Comparison of ENCODE assay signal across 8 mouse cellular contexts in genomic region chrX:38249640-38250351, GRCm38 (mm10). TPM values are rescaled to one million over a fixed set of nuclear protein-coding genes. Genes with fewer than 3 reads are reported as not detected.
DNase-seq lines count a peak whose midpoint lies in the region; ATAC-seq and TF ChIP-seq lines count a peak whose summit lies in the region.

No protein-coding gene starts in this region.

- intact Hi-C loops in heart, postnatal 25 days (cut with DNase I) = loop anchor here (5.0 kb wide), 1 partner anchor 188 kb away; no protein-coding TSS in a partner anchor

- DNase-seq in heart, adult 18-20 months = peak; percentile 14 to 55
- no peak for DNase-seq in heart, postnatal 25 days (ENCODE audit: low spot score)
- DNase-seq in adrenal gland, adult 2 months = peak; percentile 63
- peak; percentile 30 to 39 for DNase-seq in layer of hippocampus, postnatal 14 days (ENCODE audit: low spot score in 2 of 2)

- WGBS in embryonic facial prominence, embryonic 12.5 days = 17% methylated on average over 15 of the region's 16 CpGs
- WGBS in heart, embryonic 15.5 days = 17% methylated on average over 16 of the region's 16 CpGs
- 33% methylated on average over 16 of the region's 16 CpGs for WGBS in small intestine, adult 2 months

- no peak overlapping the region for H3K4me3 ChIP-seq in embryonic facial prominence, embryonic 12.5 days
- H3K4me3 ChIP-seq in heart, embryonic 15.5 days = peak overlapping the region; percentile 47; the same call in 1 of the 2 replicates
- peak overlapping the region; percentile 18 for H3K4me3 ChIP-seq in megakaryocyte, embryonic 14.5 days (replicated peaks)
- no peak overlapping the region for H3K4me3 ChIP-seq in small intestine, adult 2 months (ENCODE audit: low read depth, low read length)

- no peaks in the 10 kb centered on the region for H3K4me1 ChIP-seq in embryonic facial prominence, embryonic 12.5 days
- H3K4me1 ChIP-seq in heart, embryonic 15.5 days (replicated peaks) = peaks cover 3% of the 10 kb centered on the region; the same call in 1 of the 2 replicates
- peaks cover 17% of the 10 kb centered on the region for H3K4me1 ChIP-seq in megakaryocyte, embryonic 14.5 days
- 0 out of 2 replicates have a peak, but pooled peaks cover 1% of the 10 kb centered on the region for H3K4me1 ChIP-seq in small intestine, adult 2 months (ENCODE audit: control insufficient read depth, insufficient read depth, insufficient read length, low read length)

- no peaks in the 10 kb centered on the region for H3K9me3 ChIP-seq in embryonic facial prominence, embryonic 12.5 days
- H3K9me3 ChIP-seq in heart, embryonic 15.5 days (replicated peaks) = no peaks in the 10 kb centered on the region
- H3K9me3 ChIP-seq in megakaryocyte, embryonic 14.5 days = no peaks in the 10 kb centered on the region

- TF ChIP-seq CTCF in small intestine, adult 2 months (IDR thresholded peaks at IDR 0.05; ENCODE audit: extremely low read depth, insufficient read length, insufficient replicate concordance, low read depth, low read length) = peak; percentile 47; the same call in 1 of the 2 replicates

- H3K4me2 ChIP-seq in embryonic facial prominence, embryonic 12.5 days (replicated peaks) = peak overlapping the region; percentile 74
- peak overlapping the region; percentile 78 for H3K4me2 ChIP-seq in heart, embryonic 15.5 days

- no peak for TF ChIP-seq POLR2A in small intestine, adult 2 months (IDR thresholded peaks at IDR 0.05; ENCODE audit: low read depth, low read length)

- H3K27ac ChIP-seq in embryonic facial prominence, embryonic 12.5 days = no peak overlapping the region
- H3K27ac ChIP-seq in heart, embryonic 15.5 days = no peak overlapping the region
- H3K27ac ChIP-seq in small intestine, adult 2 months (ENCODE audit: insufficient read depth, low read depth, low read length) = no peak overlapping the region

- no peaks in the 10 kb centered on the region for H3K36me3 ChIP-seq in embryonic facial prominence, embryonic 12.5 days
- H3K36me3 ChIP-seq in heart, embryonic 15.5 days = no peaks in the 10 kb centered on the region
- no peaks in the 10 kb centered on the region for H3K36me3 ChIP-seq in megakaryocyte, embryonic 14.5 days (replicated peaks; ENCODE audit: low read length)
- H3K36me3 ChIP-seq in small intestine, adult 2 months (ENCODE audit: control insufficient read depth, insufficient read depth, low read length) = no peaks in the 10 kb centered on the region

- no peak overlapping the region for H3K9ac ChIP-seq in embryonic facial prominence, embryonic 12.5 days
- H3K9ac ChIP-seq in heart, embryonic 15.5 days = no peak overlapping the region

- ATAC-seq in embryonic facial prominence, embryonic 12.5 days (ENCODE audit: insufficient number of reproducible peaks, insufficient read depth, low FRiP score, low TSS enrichment) = no peak
- ATAC-seq in heart, embryonic 15.5 days (replicated peaks; ENCODE audit: insufficient number of reproducible peaks, insufficient read depth, low FRiP score, low read depth) = no peak

- no peaks in the 10 kb centered on the region for H3K27me3 ChIP-seq in embryonic facial prominence, embryonic 12.5 days
- peaks cover 12% of the 10 kb centered on the region; the same call in 1 of the 2 replicates for H3K27me3 ChIP-seq in heart, embryonic 15.5 days
- peaks cover 73% of the 10 kb centered on the region for H3K27me3 ChIP-seq in megakaryocyte, embryonic 14.5 days (replicated peaks)
- peaks cover 4% of the 10 kb centered on the region; the same call in 1 of the 2 replicates for H3K27me3 ChIP-seq in small intestine, adult 2 months (ENCODE audit: control insufficient read depth, insufficient read depth, low read length)

RNA-seq across cellular contexts. Expression of gene Tmem255a, which starts 2.4 kb away (rescaled TPM):
- 1 to 10 TPM; 1.0 to 1.5 TPM for total RNA-seq in heart, adult 18-20 months (2021)
- 1 to 10 TPM; 1.0 to 1.6 TPM for total RNA-seq in heart, postnatal 25 days (2021)
- 10 to 100 TPM; 22.3 to 32.6 TPM for total RNA-seq in adrenal gland, adult 2 months (2021)
- 9.1 and 16.4 TPM in 2 replicates for polyA plus RNA-seq in adrenal gland, adult 2 months (2012; rRNA removed)
- 28.1 and 28.5 TPM in 2 replicates for polyA plus RNA-seq in embryonic facial prominence, embryonic 12.5 days (2016; fragmentation: Nextera tagmentation; extraction: Ambion mirVana)
- 26.8 and 27.6 TPM in 2 replicates for polyA plus RNA-seq in heart, embryonic 15.5 days (2015; fragmentation: Nextera tagmentation; extraction: Ambion mirVana)
- 10 to 100 TPM; 15.5 to 18.8 TPM for total RNA-seq in layer of hippocampus, postnatal 14 days (2021)
- not detected in 2 replicates for polyA plus RNA-seq in megakaryocyte, embryonic 14.5 days (2012; ENCODE audit: insufficient read depth, low replicate concordance)
- polyA plus RNA-seq in small intestine, adult 2 months (2012; rRNA removed) = 0.13 and 0.47 TPM in 2 replicates

Comparison
In these comparisons a context has a peak if more than half of its experiments do, and no peak if none do; other contexts are left out.
1. H3K4me3 ChIP-seq: peak in heart, embryonic 15.5 days (single experiment) and megakaryocyte, embryonic 14.5 days (single experiment); none in embryonic facial prominence, embryonic 12.5 days (single experiment) and small intestine, adult 2 months (single experiment).